Mouse (Mus musculus): ENCODE data around the gene Asah2. TPM values are rescaled to one million over a fixed set of nuclear protein-coding genes. Genes with fewer than 3 reads are reported as not detected.

The Asah2 gene
- polyA plus RNA-seq (2014; fragmentation: Illumina TruSeq; extraction: RNeasy Lipid Tissue Mini Kit (QIAGEN cat#74804); ENCODE audit: low read depth, low replicate concordance) = 108 TPM

DNA sequence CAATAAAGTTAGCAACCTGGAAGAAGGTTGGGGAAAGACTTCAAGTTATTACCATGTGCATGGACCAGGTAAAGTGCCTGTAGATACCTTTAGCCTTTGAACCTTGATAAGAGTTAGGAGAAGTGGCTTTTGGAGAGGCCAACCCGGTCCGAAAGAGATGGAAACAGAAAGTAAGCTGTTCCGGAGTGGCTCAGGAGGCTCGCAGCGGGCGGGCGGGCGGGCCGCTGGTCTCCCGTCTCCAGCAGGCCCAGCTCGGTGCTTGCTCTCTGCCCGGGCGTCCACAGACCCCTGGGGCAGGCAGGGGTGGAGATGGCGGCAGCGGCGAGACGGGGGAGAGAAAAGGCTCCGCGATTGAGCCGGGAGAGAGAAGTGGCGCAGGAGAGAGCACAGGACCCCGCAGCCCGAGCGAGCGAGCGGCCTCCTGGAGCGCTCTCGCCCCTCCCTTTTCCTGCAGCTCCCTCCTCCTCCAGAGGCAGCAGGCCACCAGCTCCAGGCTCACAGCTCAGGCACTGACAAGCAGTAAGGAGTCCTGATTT is at the start of gene Asah2:
TSS of gene Asah2 (minus strand) at position 441 of the 536 bp plus-strand sequence.

Other genes starting within 250 kb of the Asah2 start
- gene A1cf, start 239.4 kb downstream of the Asah2 start, polyA plus RNA-seq (2014; fragmentation: Illumina TruSeq; extraction: RNeasy Lipid Tissue Mini Kit (QIAGEN cat#74804); ENCODE audit: low read depth, low replicate concordance) = not detected